Mouse (Mus musculus) small intestine, adult 2 months (tissue): Measurements from ENCODE around the gene 6030408B16Rik.

Source experiments
- CTCF ChIP-seq: fragments of 200-500 bp; IDR thresholded peaks from 2 replicates; pipeline ENCODE4 v1.5.1; 2012; ENCODE audit warnings: low read depth, mild to moderate bottlenecking, control low read depth, inconsistent platforms, low read length, moderate library complexity, mixed read lengths; ENCODE audit not compliant: insufficient replicate concordance, insufficient read length; ENCODE audit errors: extremely low read depth
- POLR2A ChIP-seq: fragments of 200-500 bp; IDR thresholded peaks from 2 replicates; pipeline ENCODE4 v1.6.1; 2012; ENCODE audit warnings: low read depth, mild to moderate bottlenecking, control low read depth, inconsistent platforms, low read length, moderate library complexity

DNA sequence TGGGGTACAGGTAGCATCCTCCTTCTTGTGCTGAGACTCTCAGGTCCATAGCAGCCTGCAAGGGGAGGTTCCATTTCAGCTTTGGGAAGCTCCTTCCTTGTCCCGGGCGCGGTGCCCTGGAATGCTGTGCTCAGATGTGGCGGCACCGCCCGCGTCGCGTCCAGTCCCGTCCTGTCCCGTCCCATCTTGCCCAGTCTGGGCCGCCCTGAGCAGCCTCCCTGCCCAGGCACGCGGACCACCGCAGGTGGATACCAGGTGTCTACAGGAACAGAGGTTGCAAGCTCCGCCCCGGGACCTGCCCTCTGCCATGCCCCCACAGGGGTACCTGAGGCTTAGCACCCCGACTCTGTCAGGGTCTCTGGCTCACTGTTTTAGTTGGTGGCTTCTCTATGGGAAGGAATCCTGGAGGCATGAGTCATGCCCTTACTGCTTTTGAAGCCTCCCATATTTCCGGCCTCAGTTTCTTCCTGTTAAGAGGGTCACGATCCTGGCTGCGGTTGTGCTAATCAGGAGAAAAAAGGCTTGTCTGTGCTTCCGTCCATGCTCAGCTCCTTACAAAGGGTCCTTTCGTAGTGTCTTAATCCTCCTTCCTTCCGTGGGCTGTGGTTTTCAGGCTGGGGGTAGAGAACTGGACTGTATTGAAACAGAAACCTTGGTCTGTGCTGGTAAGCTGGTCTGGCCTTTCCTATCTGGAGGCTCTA is 43.6 kb downstream of the 6030408B16Rik start:
- TF ChIP-seq CTCF, result no peak
- no peak for TF ChIP-seq POLR2A
